17 mouse cellular contexts compared by ENCODE assay signal in genomic region chr3:39952556-39952955, GRCm38 (mm10).
"Had no signal": no experiment of that assay in that cellular context is flagged by ENCODE, and none has a peak within 500 bp of the region (broad histone marks: within the 10 kb centered on the region; RNA-seq: fewer than 3 reads in every experiment).

No protein-coding gene starts in this region.

- H3K27ac ChIP-seq: kidney, embryonic 15.5 days; left cerebral cortex, adult 2 months; liver, embryonic 13.5 days; neural tube, embryonic 12.5 days; stomach, embryonic 15.5 days had no signal

- H3K9ac ChIP-seq: kidney, embryonic 15.5 days; liver, embryonic 13.5 days; neural tube, embryonic 12.5 days; stomach, embryonic 15.5 days had no signal

- H3K27me3 ChIP-seq: kidney, embryonic 15.5 days; liver, embryonic 13.5 days; neural tube, embryonic 12.5 days; stomach, embryonic 15.5 days had no signal

- DNase-seq: kidney, adult 2 months; kidney, postnatal 10 days; kidney, postnatal 36 days; layer of hippocampus, postnatal 36 days; liver, embryonic 13.5 days; lung, adult 2 months; lung, postnatal 14 days; lung, postnatal 4 days; midbrain, embryonic 14.5 days; right cerebral cortex, postnatal 14 days; spleen, adult 18-20 months; thymus, postnatal 25 days had no signal

- H3K36me3 ChIP-seq: kidney, embryonic 15.5 days; liver, embryonic 13.5 days; neural tube, embryonic 12.5 days; stomach, embryonic 15.5 days had no signal

- H3K9me3 ChIP-seq: liver, embryonic 13.5 days; neural tube, embryonic 12.5 days; stomach, embryonic 15.5 days had no signal

- H3K4me1 ChIP-seq: kidney, embryonic 15.5 days; liver, embryonic 13.5 days; neural tube, embryonic 12.5 days; stomach, embryonic 15.5 days had no signal

- H3K4me2 ChIP-seq: kidney, embryonic 15.5 days; liver, embryonic 13.5 days; midbrain, embryonic 11.5 days; neural tube, embryonic 12.5 days; stomach, embryonic 15.5 days had no signal

- H3K4me3 ChIP-seq: kidney, embryonic 15.5 days; left cerebral cortex, adult 2 months; liver, embryonic 13.5 days; neural tube, embryonic 12.5 days; stomach, embryonic 15.5 days had no signal
